Mouse (Mus musculus) layer of hippocampus, adult 9-10 months (tissue): ENCODE measurements at regions not wholly inside any gene's neighbourhood (a gene's known extent, or its start where the extent isn't known, plus 50 kb on each side); places are given as distances from the start of the nearest gene placed in this dataset.

ENCODE experiments used
- DNase-seq: peaks from one replicate; pipeline ENCODE4 v3.0.0; 2022; ENCODE audit warnings: low spot score

DNA sequence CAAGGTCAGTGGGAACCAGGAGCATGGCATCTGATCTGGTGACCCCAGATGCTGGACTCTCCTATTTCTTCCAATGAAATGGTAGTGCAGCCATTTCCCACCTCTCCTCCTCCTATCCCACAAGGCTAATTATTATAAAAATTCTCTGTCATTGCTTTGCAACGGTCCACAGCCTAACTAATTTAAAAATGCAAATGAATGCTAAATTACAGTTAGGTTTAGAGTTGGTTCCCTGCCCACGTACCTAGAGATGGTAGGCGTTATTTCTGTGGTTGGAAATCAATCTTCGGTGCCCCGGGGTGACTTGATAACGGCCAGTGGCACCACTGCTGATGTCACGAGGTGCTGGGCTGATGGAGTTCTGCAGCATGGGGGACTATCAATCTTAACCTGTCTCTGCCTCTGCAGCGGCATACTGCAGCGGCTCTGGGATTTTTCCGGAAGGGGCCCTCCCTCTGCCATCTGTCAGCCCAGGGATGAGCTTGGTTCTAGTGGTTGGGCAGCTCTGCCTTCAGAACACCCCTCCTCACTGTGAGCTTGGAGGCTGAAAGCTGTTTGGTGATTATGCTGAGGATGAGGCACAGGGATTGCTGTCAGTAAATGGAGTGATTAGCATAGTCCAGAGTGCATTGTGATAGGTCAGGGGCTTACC lies 66.5 kb downstream of the Nmur2 start:
- peak; percentile 10 for DNase-seq

GRCm38 (mm10) chr11:55966580-55966979 lies 74.2 kb downstream of the Nmur2 start:
- no peak for DNase-seq

GRCm38 (mm10) chr11:55958372-55958771 lies 82.4 kb downstream of the Nmur2 start:
- no peak for DNase-seq

DNA sequence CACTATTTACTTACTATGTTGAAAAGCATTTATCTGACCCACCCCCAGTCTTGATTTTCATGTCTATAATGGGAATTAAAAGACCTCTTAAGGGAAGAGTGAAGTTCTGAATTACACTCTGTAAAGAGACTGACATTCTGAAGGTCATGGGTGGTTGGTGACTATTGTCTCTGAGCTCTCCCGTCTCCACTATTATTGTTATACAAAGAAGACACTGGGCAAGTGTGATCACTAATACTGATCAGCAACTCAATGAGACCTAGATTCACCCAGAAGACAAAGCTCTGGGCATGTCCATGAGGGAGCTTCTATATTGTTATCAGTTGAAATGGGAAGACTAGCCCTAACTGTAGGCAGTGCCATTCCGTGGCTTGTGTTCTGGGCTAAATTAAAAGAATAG lies 83.5 kb downstream of the Nmur2 start:
- no peak for DNase-seq

- DNase-seq: no peak
Measured at GRCm38 (mm10) chr11:55953696-55954095, 87.1 kb downstream of the Nmur2 start.

DNA sequence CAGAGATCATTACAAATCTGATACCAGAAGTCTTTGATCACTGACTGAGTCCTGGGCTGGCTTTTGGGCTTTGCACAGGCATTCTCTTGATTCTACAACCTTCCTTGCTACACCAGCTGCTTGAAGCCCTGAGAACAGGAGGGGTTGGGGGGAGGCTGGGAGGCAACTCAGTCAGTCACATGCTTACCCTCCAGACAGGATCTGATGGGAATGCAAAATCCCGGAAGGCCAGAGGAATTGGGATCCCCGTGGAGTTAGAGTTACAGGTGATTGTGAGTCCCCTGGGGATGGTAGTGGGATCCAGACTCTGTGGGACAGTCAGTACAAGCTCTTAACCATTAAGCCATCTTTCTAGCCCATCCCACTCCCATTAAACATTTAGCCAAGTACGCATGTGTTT lies 91.2 kb downstream of the Nmur2 start:
- DNase-seq: no peak

DNA sequence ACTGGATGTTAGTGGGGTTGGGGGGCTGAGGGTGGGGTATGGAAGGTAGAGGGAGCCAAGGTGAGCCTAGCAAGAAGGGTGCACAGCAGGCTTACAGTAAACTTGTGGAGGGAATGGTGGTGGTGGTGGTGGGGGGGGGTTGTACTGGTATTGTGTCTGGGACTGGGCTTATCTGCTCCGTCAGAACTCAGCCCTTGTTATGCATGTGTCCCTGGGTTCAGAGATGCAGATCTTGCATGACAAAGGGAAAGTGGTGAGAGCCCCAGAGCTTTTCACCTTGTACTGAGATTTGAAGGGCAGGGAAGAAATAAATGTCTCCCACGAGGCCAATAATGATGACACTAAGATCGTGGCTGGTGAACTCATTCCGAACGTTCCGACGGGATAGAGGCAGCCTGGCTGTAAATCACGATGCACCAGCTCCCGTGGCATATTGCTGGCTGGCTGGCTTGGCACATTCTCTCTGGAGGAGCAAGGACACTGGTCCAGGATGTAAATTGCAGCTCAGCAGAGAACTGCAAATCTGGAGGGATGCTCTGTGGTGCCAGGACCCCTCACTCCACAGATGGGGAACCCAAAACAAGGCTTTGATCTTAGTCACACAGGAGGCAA lies 94.1 kb downstream of the Nmur2 start:
- no peak for DNase-seq

DNA sequence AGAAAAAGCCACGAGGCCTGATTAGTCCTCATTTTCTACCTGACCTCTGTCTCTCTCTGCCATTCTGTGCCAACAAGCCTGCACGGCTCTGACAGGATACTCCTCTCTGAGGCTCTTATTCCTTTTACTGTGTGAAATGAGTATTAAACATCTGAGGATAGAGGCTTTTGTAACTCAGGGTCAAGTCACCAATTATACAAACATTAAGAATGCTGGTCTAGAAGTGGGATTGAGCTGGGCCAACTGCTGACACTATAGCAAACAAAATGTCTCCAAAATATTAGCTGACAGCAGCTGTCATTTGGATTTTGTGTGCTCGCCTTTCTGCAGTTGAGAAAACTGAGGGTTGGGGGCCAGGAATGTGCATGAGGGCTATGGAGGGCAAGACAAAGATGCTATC lies 94.8 kb downstream of the Nmur2 start:
- no peak for DNase-seq

- DNase-seq: no peak
Measured at GRCm38 (mm10) chr11:55939983-55940382, 100.8 kb downstream of the Nmur2 start.

DNA sequence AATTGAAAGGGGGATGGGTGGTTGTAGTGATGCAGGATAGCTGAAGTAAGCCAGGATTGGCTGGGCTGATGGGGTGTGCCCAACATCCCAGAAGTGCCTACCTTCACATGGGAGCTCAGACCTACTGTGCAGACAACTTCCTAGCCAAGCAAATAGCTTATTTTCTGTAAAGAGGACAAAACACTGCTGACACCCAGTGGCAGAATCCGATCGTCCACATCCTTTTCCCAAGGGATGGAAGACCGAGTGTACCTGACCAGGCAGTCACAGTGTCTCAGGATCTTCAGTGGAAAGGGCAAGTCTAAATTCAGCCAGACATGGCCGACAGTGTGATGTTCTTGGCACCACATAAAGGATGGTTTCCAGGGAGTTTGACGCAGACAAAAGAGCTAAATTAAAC lies 114.4 kb downstream of the Nmur2 start:
- DNase-seq: no peak

DNA sequence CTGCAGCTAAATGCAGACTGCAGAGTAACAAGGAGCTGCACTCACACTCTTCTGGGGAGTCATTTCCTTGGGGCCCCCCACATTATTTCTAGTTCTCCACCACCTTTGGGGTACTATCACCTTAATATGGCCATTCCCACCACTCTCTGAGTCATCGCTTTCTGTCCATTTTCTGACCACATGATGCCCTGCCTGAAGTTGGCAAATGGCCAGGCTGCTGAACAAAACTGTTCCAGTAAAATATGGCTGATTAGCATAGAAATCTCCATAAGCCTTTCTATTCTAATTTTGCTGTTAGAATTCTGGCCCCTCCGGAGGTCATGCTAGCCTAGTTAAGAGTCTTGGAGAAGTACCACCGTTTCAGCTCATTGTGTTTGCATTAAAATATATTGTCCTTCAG lies 121.7 kb downstream of the Nmur2 start:
- no peak for DNase-seq

DNA sequence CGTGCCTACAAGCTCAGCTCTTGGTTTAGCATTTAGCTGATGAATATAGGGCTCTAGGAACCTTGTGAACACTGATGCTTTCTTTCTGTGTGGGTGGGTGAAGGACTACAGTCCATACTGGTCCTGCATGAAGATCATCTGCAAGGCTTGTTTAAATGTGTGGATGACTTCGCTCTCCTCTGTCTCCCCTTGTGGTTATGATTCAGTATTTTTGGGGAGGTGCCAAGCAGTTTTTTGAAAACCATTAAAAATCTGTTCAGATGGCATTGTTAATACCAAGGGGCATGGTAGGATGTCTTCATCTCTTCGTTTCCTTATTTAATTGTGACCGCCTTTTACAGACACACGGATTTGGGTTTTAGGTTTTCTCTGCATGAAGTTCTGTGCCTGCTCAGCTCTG lies 122.4 kb downstream of the Nmur2 start:
- no peak for DNase-seq

GRCm38 (mm10) chr11:55897506-55897905 lies 143.3 kb downstream of the Nmur2 start:
- DNase-seq: no peak

DNA sequence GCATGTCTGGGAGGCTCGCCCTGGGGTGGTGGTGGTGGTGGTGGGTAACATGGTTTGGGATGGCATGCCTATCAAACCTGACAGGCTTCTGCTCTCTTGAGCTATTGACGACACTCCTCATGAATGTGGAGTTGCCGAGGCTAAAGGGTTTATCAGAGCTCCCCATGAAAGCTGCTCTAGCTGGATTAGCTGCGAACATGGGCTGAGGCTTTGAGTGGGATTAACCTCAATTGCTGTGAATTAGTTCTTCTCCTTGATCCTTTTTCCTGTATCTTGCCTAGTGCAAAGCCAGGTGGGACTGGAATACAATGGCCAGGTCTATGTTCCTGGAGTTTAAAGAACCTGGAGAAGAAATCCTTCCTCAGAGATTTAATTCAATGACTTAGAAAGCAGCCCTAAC lies 150.6 kb downstream of the Nmur2 start:
- DNase-seq: no peak

DNA sequence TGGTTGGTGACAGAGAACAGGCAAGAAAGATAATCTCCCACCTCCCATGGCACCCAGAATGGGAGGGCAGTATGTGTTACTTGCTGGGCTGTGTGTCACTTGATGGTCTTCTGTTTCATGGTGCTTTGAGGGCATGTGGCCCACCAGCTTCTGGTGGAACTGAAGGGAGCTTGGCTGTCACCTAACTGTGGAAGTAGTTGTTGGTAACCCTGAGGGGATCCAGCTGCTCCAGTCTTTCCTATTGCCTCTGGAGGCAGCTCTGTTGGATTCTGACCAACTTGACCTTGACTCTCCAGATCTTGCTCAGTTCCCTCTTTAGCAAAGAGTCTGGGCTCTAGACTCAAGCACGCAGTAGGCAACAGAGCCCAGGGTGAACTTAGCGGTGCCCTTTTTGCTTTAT lies 162.2 kb downstream of the Nmur2 start:
- DNase-seq: no peak

DNA sequence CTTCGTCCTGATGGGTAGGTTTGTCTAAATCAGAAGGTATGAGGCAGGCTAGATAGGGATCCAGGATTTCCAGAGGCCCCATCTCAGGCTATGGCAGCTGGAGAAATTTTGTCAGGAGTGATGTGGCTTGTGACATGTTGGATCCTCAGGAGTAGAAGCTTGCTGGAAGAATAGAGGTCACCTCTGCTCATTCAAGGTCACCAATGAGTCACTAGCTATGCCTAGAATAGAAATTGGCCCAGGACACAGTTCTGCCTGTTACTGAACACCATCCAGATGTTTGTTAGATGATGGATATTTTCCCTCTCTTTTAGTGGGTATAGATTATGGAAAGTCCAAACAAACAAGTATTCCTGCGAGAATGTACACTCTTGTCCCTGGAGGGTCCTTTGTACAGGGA lies 173.7 kb downstream of the Nmur2 start:
- DNase-seq: no peak

DNA sequence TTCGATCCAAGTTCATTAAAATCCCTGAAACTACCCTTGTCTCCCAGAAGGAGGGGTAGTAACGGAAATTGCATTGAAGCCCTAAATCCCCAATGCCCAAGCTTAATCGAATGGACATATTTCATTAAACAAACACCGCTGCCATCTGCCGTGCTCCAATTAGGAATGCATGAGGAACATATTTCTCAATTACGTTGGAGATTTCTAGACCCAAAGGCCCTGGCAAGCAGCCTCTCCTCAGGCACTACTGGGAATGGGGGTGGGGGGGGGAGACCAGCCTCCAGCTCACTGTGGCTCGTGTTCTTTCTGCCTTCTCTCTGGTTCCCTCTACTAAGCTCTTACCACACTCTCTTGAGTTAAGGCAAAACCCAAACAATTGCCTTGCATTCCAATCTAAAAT lies 181.6 kb downstream of the Nmur2 start:
- DNase-seq: no peak

DNA sequence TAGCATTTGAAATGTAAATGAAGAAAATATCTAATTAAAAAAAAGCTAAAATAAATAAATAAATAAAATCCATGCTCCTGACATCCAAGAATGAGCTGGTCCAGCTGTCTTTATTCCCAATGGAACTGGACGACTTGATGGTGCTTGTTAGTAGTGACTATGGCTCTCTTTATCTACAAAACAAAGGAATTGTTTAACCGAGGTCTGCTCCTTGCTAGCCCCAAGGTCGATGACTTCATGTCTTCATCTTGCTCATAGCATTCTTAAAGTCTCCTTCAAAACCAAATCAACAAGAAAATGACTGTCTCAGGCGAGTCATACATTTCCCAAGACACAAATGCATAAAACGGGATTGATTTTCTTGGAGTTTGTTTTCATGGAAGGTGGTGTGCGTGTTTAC lies 212.5 kb upstream of the Glra1 start:
- DNase-seq: no peak

DNA sequence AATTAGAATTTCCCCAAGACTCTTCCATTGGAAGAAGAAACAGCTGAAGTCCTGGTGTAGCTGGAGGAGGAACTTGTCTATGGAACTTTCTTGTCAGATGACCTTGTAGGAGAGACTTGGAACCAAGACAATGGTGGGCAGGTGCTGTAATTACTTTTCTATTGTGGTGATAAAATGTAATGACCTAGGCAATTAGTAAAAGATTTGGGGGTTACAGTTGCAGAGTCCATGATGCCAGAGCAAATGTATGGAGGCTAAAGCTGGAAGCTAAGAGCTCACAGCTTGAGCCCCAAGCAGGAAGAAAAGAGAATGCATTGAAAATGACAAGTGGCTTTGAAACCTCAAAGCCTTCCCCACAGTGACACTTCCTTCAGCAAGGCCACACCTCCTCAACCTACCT lies 208.6 kb upstream of the Glra1 start:
- no peak for DNase-seq

DNA sequence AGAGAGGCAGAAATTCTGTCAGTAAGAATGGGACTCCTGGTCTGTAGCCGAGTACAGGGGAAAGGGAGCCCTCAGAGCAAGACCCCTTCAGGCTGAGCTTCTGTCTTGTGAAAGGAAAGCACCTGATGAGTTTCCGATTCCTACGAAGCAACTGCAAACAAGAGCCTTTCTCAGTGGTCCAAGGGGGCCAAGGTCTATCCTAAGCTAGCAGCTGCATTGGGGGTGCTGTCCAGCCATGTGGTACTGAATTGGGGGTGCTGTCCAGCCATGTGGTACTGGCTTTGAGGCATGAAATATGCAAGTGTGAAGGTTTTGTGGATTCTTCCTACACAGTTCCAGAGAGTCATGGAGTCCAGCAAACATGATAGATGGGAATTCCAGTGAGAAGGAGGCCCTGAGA lies 202.7 kb upstream of the Glra1 start:
- no peak for DNase-seq

DNA sequence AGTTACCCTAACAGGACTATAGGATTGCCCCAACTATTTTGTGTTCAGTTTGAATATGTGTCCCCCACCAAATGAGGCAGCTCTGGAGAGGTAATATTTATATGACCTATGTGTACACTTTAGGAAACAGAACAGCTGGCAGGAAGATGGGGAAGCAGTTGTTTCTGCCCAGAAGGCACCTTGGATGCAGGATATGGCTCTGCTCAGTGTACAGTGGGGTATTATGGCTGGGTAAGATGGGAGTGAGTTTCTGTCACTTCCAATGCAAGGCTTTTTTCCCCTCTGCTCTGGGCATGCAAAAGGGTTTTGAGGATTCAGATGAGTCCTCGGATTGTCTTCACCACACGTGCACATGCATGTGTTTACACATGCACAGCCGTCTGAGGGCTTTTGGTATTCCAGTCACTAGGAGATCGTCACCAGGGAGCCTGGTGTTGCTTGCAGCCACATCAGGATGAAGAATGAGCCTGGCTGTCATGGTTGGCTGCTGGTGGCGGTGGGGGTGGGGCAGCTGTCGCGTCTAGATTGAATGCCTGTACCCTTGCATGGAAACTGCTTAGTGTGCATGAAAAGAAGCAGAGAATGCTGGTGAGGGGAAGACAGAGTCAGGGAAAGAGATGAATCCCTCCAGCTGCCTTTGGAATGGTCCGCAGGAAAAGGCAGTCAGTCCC lies 183.3 kb upstream of the Glra1 start:
- DNase-seq: no peak

DNA sequence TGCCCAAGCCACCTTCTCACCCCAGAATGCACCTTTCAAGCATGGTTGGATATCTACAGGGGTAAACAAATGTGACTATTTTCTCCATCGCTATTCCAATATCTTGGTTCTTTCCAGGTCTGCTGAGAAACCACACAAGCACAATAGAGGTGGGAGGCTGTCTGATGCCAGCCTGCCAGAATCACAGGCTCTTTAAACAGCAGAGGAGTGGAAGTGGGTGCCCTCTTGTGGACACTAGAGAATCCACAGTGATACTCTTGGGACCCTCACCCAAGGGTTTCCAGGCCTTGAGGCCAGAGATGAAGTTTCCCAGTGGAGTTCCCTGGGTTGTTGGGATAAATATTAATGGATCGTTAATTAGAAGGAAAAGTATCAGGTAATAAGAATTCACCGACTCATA lies 181.6 kb upstream of the Glra1 start:
- DNase-seq: no peak

DNA sequence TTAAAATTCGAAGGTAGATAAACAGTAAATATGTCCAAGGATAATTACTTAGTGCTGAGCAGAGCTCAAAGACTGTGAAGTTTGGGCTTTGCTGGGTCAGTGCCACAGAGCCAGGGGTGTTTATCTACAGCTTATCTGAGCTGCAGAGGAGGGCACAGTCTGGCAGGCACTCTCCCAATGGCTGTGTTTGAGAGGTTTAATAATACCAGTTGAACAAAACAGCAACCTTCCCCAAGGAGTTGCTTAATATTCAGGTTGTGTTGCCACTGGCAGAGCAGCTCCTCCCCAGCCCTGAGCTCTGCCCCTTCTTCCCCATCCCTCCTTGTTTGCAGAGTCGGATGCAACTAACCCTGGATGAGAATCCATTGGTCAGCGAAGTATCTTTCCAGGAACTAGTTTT lies 173.0 kb upstream of the Glra1 start:
- DNase-seq: no peak

DNA sequence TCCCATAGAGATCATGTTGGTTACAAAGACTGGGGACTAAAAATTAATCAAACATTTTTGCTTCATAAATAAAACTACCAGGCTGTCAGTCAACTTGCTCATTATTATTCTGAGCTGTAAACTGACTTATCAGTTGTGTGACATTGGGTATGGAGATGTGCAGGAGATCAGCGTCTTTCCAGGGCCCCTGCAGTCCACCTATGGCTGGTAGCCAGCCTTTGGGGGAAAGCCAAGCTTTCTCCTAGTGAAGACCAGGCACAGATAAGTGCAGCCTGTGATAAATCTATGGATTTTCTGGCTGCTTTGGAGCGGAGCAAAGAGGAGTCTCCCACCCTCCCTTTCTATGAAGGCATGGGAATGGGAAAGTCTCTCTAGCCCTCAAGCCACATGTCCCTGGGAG lies 172.0 kb upstream of the Glra1 start:
- DNase-seq: no peak
